Mouse (Mus musculus) cerebellum, postnatal 4 days (tissue): ENCODE data around the gene Fam222b.
A peak's percentile ranks its signal among the peaks of the same experiment; 100 is the strongest.
"Not testable (repeated sequence)": the region's sequence is repeated elsewhere in the genome, so short reads cannot be mapped to it uniquely, and the experiment has no call there.

ENCODE experiments used
- DNase-seq, 2 experiments: peaks; one replicate each; pipeline ENCODE4 v3.0.0; 2022; ENCODE audit warnings: low spot score in 2 of 2, mixed read lengths in 1 of 2

Fam222b gene

DNA sequence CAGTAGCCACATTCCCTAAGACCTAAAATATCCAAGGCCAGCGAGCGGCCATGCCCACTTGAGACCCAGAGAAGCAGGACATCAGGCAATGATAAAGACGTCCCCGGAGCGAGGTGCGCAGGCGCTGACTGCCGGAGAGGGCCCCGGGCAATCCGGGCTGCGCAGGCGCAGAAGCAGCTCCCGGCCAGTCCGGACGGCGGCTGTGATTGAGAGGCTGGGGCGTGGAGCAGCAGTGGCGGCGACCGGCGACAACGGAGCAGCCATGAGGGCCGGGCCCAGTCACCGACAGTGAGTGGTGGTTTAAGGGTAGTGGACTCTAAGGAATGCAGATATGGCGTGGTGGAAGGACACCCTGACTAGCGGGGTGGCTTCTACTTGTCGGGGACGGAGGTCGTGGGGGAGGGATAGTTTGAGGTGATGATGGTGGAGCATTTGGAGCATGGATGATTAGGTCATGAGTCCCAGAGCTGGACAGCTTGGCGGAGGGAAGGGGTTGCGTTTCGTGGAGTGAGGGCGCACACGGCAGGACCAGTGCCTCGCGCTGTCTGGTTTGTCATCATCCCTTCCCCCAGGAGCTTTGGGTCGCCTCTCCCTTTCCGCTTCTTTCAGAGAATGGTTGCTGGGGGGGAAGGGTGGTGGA lies at the start of gene Fam222b:
Gene Fam222b (plus strand): TSS at position 157 of the 640 bp plus-strand sequence.
- DNase-seq, result peak; percentile 80 to 93

DNA sequence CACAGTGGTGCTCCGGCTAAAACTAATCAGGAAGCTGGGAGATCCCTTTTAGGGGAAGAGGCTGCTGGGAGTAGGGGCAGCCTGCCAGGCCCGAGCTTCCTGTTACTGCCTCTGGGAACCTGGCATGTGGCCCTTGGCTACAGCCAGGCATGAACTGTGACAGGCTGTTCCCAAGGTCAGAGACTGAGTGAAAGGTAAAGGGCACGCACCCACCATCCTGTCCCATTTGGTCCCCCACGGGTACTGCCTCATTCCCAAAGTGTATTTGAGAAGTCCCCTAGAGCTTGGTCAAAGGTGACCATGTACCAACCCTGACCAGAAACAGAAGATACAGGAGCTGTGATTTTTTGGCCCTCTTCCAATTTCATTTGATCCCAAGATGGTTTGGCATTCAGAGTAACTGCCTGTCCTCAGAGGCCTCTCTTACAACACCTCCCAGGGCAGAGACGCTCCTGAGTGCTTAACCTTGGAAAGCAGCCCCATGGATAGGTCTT lies 49.7 kb upstream of the Fam222b start:
- peak in 1 of 2 experiments; percentile 71 for DNase-seq

DNA sequence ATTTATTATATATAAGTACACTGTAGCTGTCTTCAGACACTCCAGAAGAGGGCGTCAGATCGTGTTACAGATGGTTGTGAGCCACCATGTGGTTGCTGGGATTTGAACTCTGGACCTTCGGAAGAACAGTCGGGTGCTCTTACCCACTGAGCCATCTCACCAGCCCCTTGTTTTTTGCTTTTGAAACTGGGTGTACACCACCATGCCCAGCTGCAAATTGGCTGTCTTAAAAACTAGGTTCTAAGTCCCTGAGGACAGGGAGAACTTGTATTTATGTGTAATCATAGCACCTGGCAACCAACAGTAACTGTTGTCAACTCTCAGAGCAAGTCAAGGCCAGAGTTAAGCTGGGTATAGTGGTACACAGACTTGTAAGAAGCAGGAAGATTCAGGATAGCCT lies 45.8 kb upstream of the Fam222b start:
- DNase-seq, result not testable (repeated sequence)

DNA sequence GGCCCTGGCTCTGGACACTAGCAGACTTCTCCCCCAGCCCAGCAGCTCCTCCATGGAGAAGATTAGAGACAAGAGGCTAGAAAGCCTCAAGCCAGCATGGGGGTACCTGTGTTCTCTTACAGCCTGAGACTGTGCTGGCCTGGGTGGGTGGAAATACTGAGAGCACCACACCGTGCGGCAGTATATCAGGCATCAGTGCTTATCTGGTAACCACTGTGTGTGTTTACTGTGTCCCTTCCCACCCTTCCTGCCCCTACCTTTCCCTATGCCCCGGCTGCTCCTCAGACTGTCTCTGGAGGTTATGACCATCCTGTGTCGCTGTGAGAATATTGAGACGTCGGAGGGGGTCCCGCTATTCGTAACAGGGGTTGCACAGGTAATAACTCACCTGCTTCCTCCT lies 41.4 kb upstream of the Fam222b start:
- DNase-seq, result no peak

DNA sequence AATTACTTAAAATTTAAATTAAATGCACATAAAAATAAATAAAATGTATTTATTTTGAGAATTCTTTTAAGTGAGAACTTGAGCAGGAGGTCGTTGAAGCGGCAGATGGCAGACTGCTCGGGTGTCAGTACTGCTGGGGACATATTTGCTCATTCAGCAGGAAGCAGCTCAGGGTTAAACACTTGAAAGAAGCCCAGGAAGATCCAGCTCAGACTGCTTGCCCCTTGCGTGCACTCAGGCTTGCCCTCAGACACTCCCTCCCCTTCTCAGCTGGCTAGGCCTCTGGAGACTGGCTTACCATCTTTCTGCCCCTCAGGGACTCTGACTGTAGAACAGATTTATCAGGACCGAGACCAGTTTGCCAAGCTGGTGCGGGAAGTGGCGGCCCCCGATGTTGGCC lies 37.5 kb upstream of the Fam222b start:
- no peak for DNase-seq

GRCm38 (mm10) chr11:78059833-78060757 lies 34.4 kb upstream of the Fam222b start:
- peak; percentile 50 to 73 for DNase-seq

- no peak for DNase-seq
Measured at GRCm38 (mm10) chr11:78062563-78062962, 31.9 kb upstream of the Fam222b start.

DNA sequence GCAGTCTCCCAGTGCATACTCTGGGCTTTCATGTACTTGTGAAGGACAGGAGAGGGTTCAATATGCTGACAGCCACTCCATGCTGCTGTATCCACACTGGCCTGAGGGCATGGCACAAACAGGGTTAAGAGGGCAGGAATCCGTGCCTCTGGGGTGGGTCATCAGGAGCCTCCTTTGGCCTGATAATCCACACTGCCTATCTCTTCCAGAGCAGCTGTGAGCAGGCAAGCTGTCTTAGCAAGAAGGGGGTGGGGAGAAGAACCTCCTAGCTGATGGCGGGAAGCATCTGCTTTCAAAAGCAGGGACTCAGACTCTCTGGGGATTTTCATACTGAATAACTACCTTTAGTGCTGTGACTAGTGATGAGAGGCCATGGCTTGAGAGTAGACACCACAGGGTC lies 28.6 kb upstream of the Fam222b start:
- no peak for DNase-seq

GRCm38 (mm10) chr11:78066641-78067040 lies 27.8 kb upstream of the Fam222b start:
- no peak for DNase-seq

GRCm38 (mm10) chr11:78067566-78067965 lies 26.9 kb upstream of the Fam222b start:
- DNase-seq, result no peak

GRCm38 (mm10) chr11:78069130-78069529 lies 25.3 kb upstream of the Fam222b start:
- no peak for DNase-seq

DNA sequence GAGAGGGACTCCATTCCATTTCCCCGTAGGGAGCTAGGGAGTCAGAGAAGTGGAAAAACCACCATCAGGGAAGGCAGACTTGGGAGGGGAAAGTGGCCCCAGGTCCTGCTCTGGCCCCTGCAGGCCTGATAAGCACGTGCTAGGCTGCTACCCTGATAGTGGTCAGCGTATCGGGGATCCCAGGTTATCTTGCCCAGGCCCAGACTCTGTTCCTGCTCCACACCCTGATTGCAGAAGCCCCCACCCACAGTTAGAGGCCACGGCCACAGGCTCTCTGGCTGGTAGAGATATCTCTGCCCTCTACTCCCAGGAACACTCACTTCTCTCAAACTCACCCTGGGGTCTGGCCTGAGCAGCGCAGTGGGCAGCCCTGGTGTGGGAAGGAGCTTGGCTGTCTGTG lies 24.8 kb upstream of the Fam222b start:
- no peak for DNase-seq

GRCm38 (mm10) chr11:78071938-78072337 lies 22.5 kb upstream of the Fam222b start:
- DNase-seq, result no peak

DNA sequence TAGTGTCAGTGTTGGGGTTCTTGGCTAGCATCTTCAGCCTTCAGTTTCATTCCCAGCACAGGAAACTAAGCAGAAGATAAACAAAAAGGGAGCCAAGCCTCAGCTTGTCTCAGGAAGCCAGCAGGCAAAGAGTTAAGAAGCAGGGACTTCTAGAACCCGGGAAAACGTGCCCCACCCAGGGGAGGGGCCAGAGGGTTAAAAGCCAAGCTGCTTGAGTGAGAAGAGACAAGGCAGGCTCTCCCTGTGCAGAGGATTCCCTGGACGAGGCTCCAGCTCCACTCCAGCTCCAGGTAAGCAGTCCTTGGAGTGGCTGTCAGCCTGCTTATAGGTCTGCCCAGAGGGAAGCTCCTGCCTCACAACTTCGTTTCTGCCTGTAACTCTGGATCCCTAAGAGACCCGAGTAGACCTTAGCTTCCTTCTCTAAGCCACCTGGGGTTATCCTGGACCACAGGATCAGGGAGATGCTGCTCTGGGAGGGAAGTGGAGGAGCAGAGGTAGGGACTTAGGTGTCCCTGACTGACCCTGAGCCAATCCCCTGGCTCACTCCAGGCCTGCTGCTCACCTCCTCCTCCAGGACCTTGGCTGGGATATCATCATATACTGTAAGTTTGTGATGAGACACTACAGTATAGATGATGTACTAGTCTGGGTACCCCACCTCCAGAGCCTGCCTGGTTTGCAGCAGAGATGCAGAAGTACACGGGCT lies 21.9 kb upstream of the Fam222b start:
- DNase-seq, result no peak

DNA sequence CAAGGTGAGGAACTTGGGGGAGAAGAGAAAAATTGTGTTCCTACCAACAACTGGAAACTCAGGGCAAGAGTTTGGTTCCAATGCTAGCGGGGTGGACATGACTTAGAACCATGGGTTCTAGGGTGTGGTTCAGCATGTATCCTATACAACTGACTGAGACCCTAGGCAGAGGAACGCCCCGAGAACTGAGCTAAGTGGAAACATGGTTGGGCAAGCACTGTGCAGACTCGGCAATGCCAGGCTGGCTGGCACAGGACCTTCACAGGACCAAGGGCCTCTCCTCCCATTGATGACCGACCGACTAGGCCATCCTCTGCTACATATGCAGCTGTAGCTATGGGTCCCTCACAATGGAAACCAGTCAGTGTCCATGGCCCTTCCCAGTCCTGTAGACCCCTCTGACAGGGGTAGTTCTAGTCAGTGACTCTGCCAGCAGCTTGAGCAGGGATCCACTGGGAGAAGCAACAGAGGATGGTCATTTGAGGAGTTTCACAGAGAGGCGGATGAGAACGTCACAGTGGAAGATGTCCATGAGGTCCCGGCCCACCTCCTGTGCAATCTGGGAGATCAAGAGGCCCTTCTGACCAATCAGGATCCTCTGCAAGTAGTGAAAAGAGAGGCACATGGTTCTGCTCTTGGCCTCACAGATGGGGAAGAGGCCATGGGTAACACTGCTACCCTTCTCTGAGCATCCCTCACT lies 20.7 kb upstream of the Fam222b start:
- DNase-seq, result no peak

GRCm38 (mm10) chr11:78074277-78074652 lies 20.2 kb upstream of the Fam222b start:
- no peak for DNase-seq

- no peak for DNase-seq
Measured at GRCm38 (mm10) chr11:78074666-78075065, 19.8 kb upstream of the Fam222b start.

DNA sequence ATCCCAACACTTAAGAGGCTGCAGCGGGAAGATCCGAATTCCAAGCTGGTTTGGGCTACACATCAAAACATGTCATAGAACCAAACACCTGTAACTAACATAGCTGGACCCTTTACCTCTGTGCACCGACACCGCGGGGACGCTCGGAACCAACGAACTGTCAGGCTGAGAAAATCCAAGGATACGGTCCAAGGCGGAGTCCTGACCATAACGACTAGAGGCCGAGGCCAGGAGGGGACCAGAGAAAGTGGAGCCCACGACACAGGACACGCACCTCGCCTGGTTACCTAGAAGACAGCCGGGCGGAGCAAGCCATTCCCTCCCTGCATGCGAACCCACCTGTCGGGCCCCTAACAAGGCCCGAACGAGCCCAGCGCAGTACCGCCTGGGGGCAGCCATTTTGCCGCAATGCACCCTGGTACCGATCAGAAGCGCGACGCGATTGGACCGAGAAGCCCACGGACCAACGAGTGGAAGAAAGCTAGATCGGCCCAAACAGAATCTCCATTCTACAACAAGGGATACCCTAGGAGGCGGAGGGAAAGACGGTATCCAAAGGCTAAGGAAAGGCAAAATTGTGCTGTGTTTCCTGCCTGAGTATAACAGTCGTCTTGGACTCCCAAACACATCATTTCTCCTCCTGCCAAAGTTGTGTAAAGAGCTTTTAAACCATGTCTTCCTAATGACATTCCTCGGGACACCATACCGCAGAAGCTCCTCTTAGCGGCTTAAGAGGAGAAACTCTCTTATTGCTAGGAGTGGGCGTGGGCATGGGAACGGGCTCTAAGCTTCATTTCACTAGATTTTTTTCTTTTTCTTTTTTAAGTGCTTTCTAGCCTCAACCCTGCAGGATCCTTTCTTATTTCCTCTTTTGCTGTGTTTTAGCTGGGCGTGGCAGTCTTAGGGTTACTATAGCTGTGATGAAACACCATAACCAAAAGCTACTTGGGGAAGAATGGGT lies 14.2 kb upstream of the Fam222b start, which contains the start of gene Eral1:
Gene Eral1 (minus strand): TSS at position 423 of the 961 bp plus-strand sequence.
- DNase-seq, result peak; percentile 65 to 81

DNA sequence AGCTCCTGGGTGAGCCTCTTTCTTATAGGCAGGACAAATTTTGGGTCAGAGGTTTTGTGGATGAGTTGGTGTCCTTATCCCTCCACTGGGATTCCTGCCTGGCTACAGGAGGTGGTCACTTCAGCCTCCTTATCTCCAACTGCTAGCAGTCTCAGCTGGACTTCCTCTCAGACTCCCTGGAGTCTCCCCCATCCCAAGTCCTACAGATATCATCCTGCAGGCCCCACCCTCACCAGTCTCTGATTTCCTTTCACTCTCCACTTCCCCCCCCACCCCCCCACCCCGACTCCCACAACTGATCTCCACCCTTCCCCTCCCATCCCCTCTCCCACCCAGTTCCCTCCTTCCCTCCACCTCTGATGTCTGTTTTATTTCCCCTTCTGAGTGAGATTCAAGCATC lies 10.9 kb upstream of the Fam222b start:
- no peak for DNase-seq

DNA sequence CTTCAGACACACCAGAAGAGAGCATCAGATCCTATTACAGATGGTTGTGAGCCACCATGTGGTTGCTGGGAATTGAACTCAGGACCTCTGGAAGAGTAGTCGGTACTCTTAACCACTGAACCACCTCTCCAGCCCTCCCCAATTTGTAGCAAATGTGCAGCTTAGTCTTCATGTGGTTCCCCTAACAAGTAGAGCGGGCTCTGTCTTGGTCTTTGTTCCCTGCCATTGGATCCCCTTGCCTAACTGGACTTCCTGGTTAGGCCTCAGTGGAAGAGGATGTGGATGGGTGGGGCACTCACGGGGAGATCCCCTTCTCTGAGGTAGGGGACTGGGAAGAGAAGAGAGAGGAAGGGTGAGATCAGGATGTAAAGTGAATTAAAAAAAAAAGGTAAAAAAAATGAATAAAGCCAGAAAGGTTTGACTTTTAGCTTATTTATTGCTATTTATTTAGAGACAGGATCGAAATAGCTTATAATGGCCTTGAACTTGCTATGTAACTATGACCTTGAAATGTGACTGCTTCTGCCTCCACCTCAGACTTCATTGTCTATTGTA lies 7.5 kb upstream of the Fam222b start:
- no peak for DNase-seq
